Mouse (Mus musculus) thymus, adult 2 months (tissue): ENCODE measurements at regions not wholly inside any gene's neighbourhood (a gene's known extent, or its start where the extent isn't known, plus 50 kb on each side); places are given as distances from the start of the nearest gene placed in this dataset.

Source experiments
- CTCF ChIP-seq: fragments of 200-500 bp; IDR thresholded peaks from 2 replicates; pipeline ENCODE4 v1.5.1; 2012; ENCODE audit warnings: mild to moderate bottlenecking, control low read depth, low read length, moderate library complexity, borderline replicate concordance; ENCODE audit not compliant: control insufficient read depth, poor library complexity, insufficient read depth; ENCODE audit errors: extremely low read depth
- POLR2A ChIP-seq: fragments of 200-500 bp; IDR thresholded peaks from 2 replicates; pipeline ENCODE4 v1.6.1; 2012; ENCODE audit warnings: mild to moderate bottlenecking, low read length, control low read depth, moderate library complexity; ENCODE audit not compliant: control insufficient read depth, poor library complexity, insufficient read depth; ENCODE audit errors: extremely low read depth

DNA sequence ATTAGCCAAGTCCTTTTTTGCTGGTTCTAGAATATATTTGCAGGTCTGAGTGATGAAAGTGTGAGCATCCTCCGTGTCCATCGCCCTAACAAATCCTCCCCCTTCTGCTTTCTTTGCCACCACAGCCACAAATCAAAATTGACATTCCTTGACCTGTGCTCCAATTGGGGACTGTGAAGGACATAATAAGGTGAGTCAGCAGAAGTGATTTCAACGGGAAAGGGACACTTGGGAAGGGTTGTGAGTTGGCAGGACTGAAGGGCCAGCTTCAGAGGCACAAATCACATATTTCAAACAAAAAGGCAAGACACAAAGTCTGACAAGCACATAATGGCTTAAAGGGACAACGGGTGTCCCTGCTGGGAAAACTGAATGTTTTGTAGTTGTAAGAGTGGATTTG, 784.2 kb upstream of the Lrrc6 start:
- no peak for TF ChIP-seq POLR2A
- TF ChIP-seq CTCF: no peak
